Mouse (Mus musculus) C2C12 (cell line): ENCODE measurements around the gene Ift46. TPM values are rescaled to one million over a fixed set of nuclear protein-coding genes. Genes with fewer than 3 reads are reported as not detected.
A peak's percentile ranks its signal among the peaks of the same experiment; 100 is the strongest.

Experiments
- H3K27me3 ChIP-seq: one replicate; pipeline ENCODE4 v1.6.1; 2011; ENCODE audit not compliant: control insufficient read depth, insufficient read depth, insufficient read length
- H3K36me3 ChIP-seq: one replicate; pipeline ENCODE4 v1.6.1; 2011; ENCODE audit not compliant: control insufficient read depth, insufficient read depth
- H3K4me3 ChIP-seq: one replicate; pipeline ENCODE4 v1.5.1; 2011; ENCODE audit warnings: mild to moderate bottlenecking, control low read depth; ENCODE audit not compliant: poor library complexity, insufficient read depth, severe bottlenecking
- H3K79me2 ChIP-seq: one replicate; pipeline ENCODE4 v1.6.1; 2011; ENCODE audit not compliant: control insufficient read depth, insufficient read depth
- H3K79me3 ChIP-seq: one replicate; pipeline ENCODE4 v1.6.1; 2011; ENCODE audit warnings: low read depth, control low read depth
- H3ac ChIP-seq: one replicate; pipeline ENCODE3; 2011; ENCODE audit warnings: low read depth; ENCODE audit not compliant: control insufficient read depth, insufficient read length
- CEBPB ChIP-seq: IDR thresholded peaks from one replicate; pipeline ENCODE4 v1.6.1; 2011; ENCODE audit warnings: low read depth, mild to moderate bottlenecking, control low read depth, moderate library complexity
- CTCF ChIP-seq: IDR thresholded peaks from one replicate; pipeline ENCODE4 v1.5.1; 2011; ENCODE audit not compliant: control insufficient read depth, insufficient read depth, insufficient read length
- FOSL1 ChIP-seq: IDR thresholded peaks from one replicate; pipeline ENCODE4 v1.8.0; 2011; ENCODE audit warnings: mild to moderate bottlenecking, low read length; ENCODE audit not compliant: poor library complexity, insufficient read depth, severe bottlenecking
- MAX ChIP-seq: IDR thresholded peaks from one replicate; pipeline ENCODE4 v1.6.1; 2011; ENCODE audit warnings: mild to moderate bottlenecking, control low read depth
- MYOD1 ChIP-seq: IDR thresholded peaks from one replicate; pipeline ENCODE4 v1.6.1; 2011; ENCODE audit warnings: low read depth; ENCODE audit not compliant: control insufficient read depth, insufficient read length
- MYOG ChIP-seq: IDR thresholded peaks from one replicate; pipeline ENCODE4 v1.6.1; 2011; ENCODE audit not compliant: control insufficient read depth, insufficient read length; ENCODE audit errors: extremely low read depth
- USF1 ChIP-seq: IDR thresholded peaks from one replicate; pipeline ENCODE4 v1.6.1; 2011; ENCODE audit warnings: low read depth, mild to moderate bottlenecking, control low read depth, moderate library complexity
- polyA plus RNA-seq: library from polyadenylated mRNA; unstranded; fragments of >200 nt; fragmentation: generic; extraction: Trizol; gene quantifications from one replicate; pipeline ENCODE4 v1.2.1, GENCODE M21; 2012; ENCODE audit warnings: missing spikeins

The Ift46 gene
- polyA plus RNA-seq, 1 experiment = 76.1 TPM

GRCm38 (mm10) chr9:44799102-44799957 is 31.6 kb downstream of the Ift46 start, which contains the start of gene Tmem25:
Tmem25 (minus strand) TSS chr9:44799307.
- Histone ChIP-seq H3K36me3 (no peaks in the 10 kb centered on the region), H3ac (peak within 1 kb of the TSS; percentile 43), H3K27me3 (no peaks in the 10 kb centered on the region), H3K79me3 (no peaks in the 10 kb centered on the region), H3K4me3 (peak within 1 kb of the TSS; percentile 25), H3K79me2 (no peaks in the 10 kb centered on the region)
- TF ChIP-seq CEBPB (peak; percentile 25), MYOD1 (no peak), MYOG (no peak), USF1 (no peak)

DNA sequence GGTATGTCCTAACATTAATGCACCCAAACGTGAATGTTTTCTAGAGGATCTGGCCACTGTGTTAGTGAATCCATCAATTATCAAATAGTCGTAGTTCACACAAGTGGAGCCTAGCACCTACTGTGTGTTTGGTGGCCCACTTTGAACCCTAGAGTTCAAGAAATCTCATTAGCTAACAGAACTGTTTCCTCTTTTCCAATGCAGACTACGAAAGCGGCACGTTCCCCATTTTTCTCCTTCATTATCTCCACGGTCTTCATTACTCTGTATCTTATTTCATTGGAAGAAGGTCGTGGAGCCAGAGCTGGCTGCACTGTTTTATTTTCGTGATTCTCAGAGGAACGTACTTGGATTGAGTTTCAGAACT is 32.2 kb downstream of the Ift46 start:
- Histone ChIP-seq H3K36me3 (peaks cover 5% of the 10 kb centered on the region), H3K79me3 (no peaks in the 10 kb centered on the region), H3ac (no peak overlapping the region), H3K79me2 (no peaks in the 10 kb centered on the region), H3K27me3 (no peaks in the 10 kb centered on the region), H3K4me3 (no peak overlapping the region)
- TF ChIP-seq CEBPB = no peak
- no peak for TF ChIP-seq USF1
- no peak for TF ChIP-seq MYOG
- TF ChIP-seq CTCF = no peak
- no peak for TF ChIP-seq FOSL1
- TF ChIP-seq MYOD1 = no peak
- no peak for TF ChIP-seq MAX

DNA sequence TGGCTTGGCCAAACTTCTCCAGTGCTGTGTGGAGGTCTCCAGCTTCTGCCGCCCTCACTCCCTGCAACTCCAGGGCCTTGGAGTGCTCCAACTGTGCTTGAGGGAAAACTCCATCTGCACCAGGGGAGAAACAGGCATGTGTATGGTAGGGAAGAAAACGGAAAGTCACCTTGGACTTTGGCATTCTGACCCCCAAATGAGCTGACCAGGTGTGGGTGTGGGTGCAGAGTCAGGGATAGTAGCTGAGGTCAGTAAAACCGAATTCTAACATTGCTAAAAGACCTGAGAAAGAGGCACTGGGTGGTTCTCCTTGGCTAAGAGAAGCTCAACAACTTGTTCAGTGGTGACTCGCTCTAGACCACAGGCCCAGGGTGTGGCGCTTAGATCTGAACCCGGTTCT is 34.0 kb downstream of the Ift46 start:
- TF ChIP-seq MYOG (no peak), CTCF (no peak), USF1 (no peak), MYOD1 (no peak), CEBPB (no peak), FOSL1 (no peak), MAX (no peak)
- Histone ChIP-seq H3K4me3 (no peak overlapping the region), H3K27me3 (no peaks in the 10 kb centered on the region), H3K79me3 (no peaks in the 10 kb centered on the region), H3K36me3 (peaks cover 19% of the 10 kb centered on the region), H3K79me2 (no peaks in the 10 kb centered on the region), H3ac (no peak overlapping the region)

DNA sequence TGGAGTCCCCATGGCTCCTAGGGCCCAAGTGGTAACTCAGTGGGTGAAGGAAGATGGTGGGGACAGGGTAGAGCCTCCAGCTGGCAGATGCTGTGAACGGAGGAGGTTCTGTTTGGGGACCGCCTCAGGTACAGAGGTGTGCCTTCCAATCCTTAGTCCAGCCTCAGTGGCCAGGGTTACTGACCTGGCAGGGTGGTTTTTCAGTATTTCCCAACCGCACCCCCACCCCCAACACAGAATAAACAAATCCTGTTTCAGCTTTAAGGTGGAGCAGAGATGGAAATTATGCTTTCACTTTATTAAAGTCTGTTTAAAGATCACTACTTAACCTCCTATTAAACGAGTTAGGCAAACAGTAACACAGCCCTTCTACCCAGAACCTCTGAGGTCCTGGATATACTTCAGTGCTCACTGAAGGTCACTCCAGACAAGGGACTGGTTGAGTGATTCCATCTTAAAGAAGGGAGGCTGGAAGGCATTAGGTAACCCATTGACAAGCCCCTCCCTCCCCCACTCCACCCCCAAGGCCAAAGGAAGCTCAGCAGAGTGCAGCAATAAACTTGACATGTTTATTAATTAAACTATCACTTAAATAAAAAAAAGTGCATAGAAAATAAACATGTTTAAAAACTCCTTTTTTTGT is 35.2 kb downstream of the Ift46 start, which contains the start of gene Ttc36:
Gene Ttc36 (minus strand): TSS at position 265 of the 643 bp plus-strand sequence.
- Histone ChIP-seq H3K79me3 (no peaks in the 10 kb centered on the region), H3ac (no peak within 1 kb of the TSS), H3K27me3 (no peaks in the 10 kb centered on the region), H3K36me3 (peaks cover 32% of the 10 kb centered on the region), H3K4me3 (no peak within 1 kb of the TSS), H3K79me2 (no peaks in the 10 kb centered on the region)
- TF ChIP-seq MYOG = no peak
- TF ChIP-seq USF1 = no peak
- TF ChIP-seq CEBPB = no peak
- no peak for TF ChIP-seq FOSL1
- TF ChIP-seq CTCF = no peak
- no peak for TF ChIP-seq MYOD1
- TF ChIP-seq MAX = no peak

DNA sequence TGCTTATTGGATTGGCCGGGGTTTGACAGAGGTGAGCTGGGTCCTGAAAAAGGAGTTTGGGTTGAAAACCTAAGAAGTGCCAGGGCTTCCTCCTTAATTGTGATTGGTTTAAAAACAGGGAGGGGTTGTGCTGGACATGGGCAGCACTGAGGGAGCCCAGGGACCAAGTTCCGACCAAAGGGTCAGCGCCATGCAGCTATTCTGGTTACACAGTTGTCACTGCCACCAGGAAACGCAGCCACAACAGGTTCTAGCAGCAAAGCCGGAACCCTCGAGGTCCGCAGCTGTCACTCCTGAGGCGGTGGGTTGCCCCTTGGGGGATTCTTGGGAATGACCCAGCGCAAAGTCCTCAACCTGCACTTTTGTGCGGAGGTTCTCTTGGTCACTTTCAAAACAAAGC is 37.0 kb downstream of the Ift46 start:
- Histone ChIP-seq H3K79me2 (no peaks in the 10 kb centered on the region), H3K36me3 (peaks cover 49% of the 10 kb centered on the region), H3K79me3 (no peaks in the 10 kb centered on the region), H3K27me3 (no peaks in the 10 kb centered on the region), H3K4me3 (no peak overlapping the region), H3ac (no peak overlapping the region)
- TF ChIP-seq MYOD1 (no peak), CEBPB (no peak), CTCF (no peak), USF1 (no peak), MYOG (no peak), FOSL1 (no peak), MAX (no peak)

DNA sequence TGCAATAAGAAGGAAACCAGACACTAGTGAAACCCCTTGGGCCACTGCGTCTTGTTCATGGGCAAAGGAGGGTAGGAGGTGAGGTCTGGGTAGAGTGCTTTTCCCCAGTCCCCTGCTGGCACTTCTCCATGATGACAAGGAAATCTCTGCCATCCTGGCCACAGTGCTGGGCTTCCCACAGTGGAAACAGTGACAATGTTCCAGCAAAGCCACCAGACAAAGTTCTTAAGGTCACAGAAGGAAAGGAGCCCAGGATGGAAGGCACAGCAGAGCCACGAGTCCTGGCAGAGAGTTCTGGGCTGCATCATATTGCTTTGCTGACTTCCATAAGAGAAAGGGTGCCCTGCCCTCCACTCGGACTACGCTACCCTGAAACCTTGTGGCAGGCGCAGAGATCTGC is 37.8 kb downstream of the Ift46 start:
- H3K36me3 ChIP-seq = peaks cover 58% of the 10 kb centered on the region
- no peak overlapping the region for H3K4me3 ChIP-seq
- H3K27me3 ChIP-seq = no peaks in the 10 kb centered on the region
- H3K79me3 ChIP-seq = no peaks in the 10 kb centered on the region
- TF ChIP-seq FOSL1 = no peak
- no peak for TF ChIP-seq MYOD1
- no peaks in the 10 kb centered on the region for H3K79me2 ChIP-seq
- no peak overlapping the region for H3ac ChIP-seq
